In genomic region chr3:12262342-12262741, GRCm38 (mm10) we compare ENCODE assay signal across 27 mouse cellular contexts.
"Had no signal": no experiment of that assay in that cellular context is flagged by ENCODE, and none has a peak within 500 bp of the region (broad histone marks: within the 10 kb centered on the region; RNA-seq: fewer than 3 reads in every experiment).

No protein-coding gene starts in this region.

- H3K27me3 ChIP-seq: heart, embryonic 12.5 days; hindbrain, embryonic 12.5 days; intestine, embryonic 15.5 days; kidney, embryonic 15.5 days; limb, embryonic 12.5 days; liver, embryonic 13.5 days had no signal

- ATAC-seq: hindbrain, embryonic 16.5 days; inflammation-experienced regulatory T-cells, adult 6 months; intestine, embryonic 15.5 days had no signal

- DNase-seq: gastrocnemius, adult 2 months; gastrocnemius, postnatal 10 days; gastrocnemius, postnatal 25 days; heart, adult 18-20 months; heart, postnatal 10 days; heart, postnatal 4 days; kidney, adult 11 months; kidney, adult 2 months; kidney, adult 9 months; kidney, postnatal 14 days; kidney, postnatal 36 days; liver; liver, embryonic 13.5 days had no signal

- H3K4me2 ChIP-seq: heart, embryonic 12.5 days; hindbrain, embryonic 12.5 days; hindbrain, embryonic 14.5 days; intestine, embryonic 15.5 days; kidney, embryonic 15.5 days; limb, embryonic 12.5 days; liver, embryonic 11.5 days; liver, embryonic 13.5 days had no signal

- H3K9me3 ChIP-seq: heart, embryonic 10.5 days; heart, embryonic 12.5 days; hindbrain, embryonic 10.5 days; hindbrain, embryonic 12.5 days; intestine, embryonic 15.5 days; kidney, embryonic 15.5 days; limb, embryonic 10.5 days; limb, embryonic 12.5 days; liver, embryonic 13.5 days had no signal

- H3K4me3 ChIP-seq: gastrocnemius, adult 2 months; heart, embryonic 10.5 days; heart, embryonic 12.5 days; hindbrain, embryonic 10.5 days; hindbrain, embryonic 12.5 days; intestine, embryonic 15.5 days; kidney, embryonic 15.5 days; left cerebral cortex, adult 2 months; limb, embryonic 10.5 days; limb, embryonic 12.5 days; liver, embryonic 13.5 days had no signal

- H3K27ac ChIP-seq: gastrocnemius, adult 2 months; heart, embryonic 10.5 days; hindbrain, embryonic 10.5 days; hindbrain, embryonic 12.5 days; hindbrain, embryonic 14.5 days; intestine, embryonic 15.5 days; kidney, embryonic 15.5 days; kidney, postnatal 0 days; left cerebral cortex, adult 2 months; limb, embryonic 10.5 days; limb, embryonic 12.5 days; liver, embryonic 13.5 days had no signal

- H3K9ac ChIP-seq: heart, embryonic 12.5 days; hindbrain, embryonic 12.5 days; hindbrain, embryonic 14.5 days; intestine, embryonic 15.5 days; kidney, embryonic 15.5 days; limb, embryonic 12.5 days; liver, embryonic 13.5 days had no signal

- H3K4me1 ChIP-seq: heart, embryonic 10.5 days; heart, embryonic 12.5 days; hindbrain, embryonic 10.5 days; hindbrain, embryonic 12.5 days; intestine, embryonic 15.5 days; kidney, embryonic 15.5 days; limb, embryonic 10.5 days; limb, embryonic 12.5 days; liver, embryonic 13.5 days had no signal

- H3K36me3 ChIP-seq: heart, embryonic 10.5 days; heart, embryonic 12.5 days; hindbrain, embryonic 10.5 days; hindbrain, embryonic 12.5 days; intestine, embryonic 15.5 days; kidney, embryonic 15.5 days; limb, embryonic 10.5 days; limb, embryonic 12.5 days; liver, embryonic 13.5 days had no signal
